ENCODE assay signal across 8 mouse cellular contexts in the genomic region with DNA sequence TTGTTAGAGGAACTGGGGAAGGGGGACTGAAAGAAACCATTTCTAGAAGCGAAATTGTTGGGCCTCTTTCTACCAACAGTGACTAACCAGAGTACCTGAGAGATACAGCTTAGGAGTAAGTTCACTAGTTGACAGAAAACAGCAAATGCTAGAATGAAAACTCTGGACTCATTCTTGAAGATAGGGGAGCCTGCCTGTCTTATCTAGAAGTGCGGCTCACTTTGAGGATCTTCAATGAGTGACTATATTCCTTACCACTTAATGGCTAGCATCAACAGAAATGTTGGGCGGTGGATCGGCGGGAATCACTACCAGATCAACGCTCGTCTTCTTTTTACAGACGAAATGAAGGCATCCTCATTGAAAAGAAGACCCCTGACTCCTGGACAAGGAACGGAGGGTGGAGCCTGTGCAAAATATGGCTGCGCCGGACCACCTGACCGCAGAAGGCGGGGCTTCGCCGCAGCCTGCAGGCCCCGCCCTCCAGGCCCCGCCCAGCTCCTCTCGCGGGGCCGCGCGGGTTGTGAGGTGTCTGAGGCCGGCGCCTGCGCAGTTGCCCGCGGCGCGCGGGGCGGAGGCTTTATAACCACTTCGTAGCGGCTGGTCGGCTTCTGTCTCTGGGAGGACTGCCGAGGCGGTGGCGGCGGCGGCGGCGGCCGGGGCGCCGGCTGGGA. TPM values are rescaled to one million over a fixed set of nuclear protein-coding genes. Genes with fewer than 3 reads are reported as not detected.
DNase-seq lines count a peak whose midpoint lies in the region; ATAC-seq lines count a peak whose summit lies in the region.

No protein-coding gene starts in this region.

- peak; percentile 62 for DNase-seq in MEL-GATA-1-ER (ENCODE audit: extremely low read depth, low read depth)
- peak; percentile 97 for DNase-seq in cerebellum, adult 8-10 months
- DNase-seq in hindbrain, embryonic 11.5 days (ENCODE audit: low spot score), result peak; percentile 99
- DNase-seq in layer of hippocampus, postnatal 10 days (ENCODE audit: low spot score in 2 of 2), result peak; percentile 97 to 98
- DNase-seq in lung, postnatal 10 days, result peak; percentile 97
- peak; percentile 99 for DNase-seq in ovary, postnatal 36 days (ENCODE audit: low spot score)
- peak; percentile 97 for DNase-seq in thymus, postnatal 25 days

- H3K9ac ChIP-seq in hindbrain, embryonic 11.5 days (ENCODE audit: low read depth, low read length), result peak overlapping the region; percentile 92

- peak; percentile 90 for ATAC-seq in frontal cortex, adult (ENCODE audit: low TSS enrichment)
- peak; percentile 97 for ATAC-seq in hindbrain, embryonic 11.5 days (ENCODE audit: low FRiP score)

- WGBS in hindbrain, embryonic 11.5 days, result 4% methylated on average over 40 of the region's 44 CpGs

- no peaks in the 10 kb centered on the region for H3K27me3 ChIP-seq in hindbrain, embryonic 11.5 days (ENCODE audit: control insufficient read depth, insufficient read depth, low read length)

- no peaks in the 10 kb centered on the region for H3K36me3 ChIP-seq in hindbrain, embryonic 11.5 days (ENCODE audit: control insufficient read depth, insufficient read depth, low read length)

- H3K9me3 ChIP-seq in hindbrain, embryonic 11.5 days (ENCODE audit: control insufficient read depth, low read length), result no peaks in the 10 kb centered on the region

- H3K27ac ChIP-seq in hindbrain, embryonic 11.5 days (ENCODE audit: low read depth, low read length), result peak overlapping the region; percentile 90

- peak overlapping the region; percentile 88 for H3K4me3 ChIP-seq in hindbrain, embryonic 11.5 days (ENCODE audit: low read depth, low read length)

- peak overlapping the region; percentile 100 for H3K4me2 ChIP-seq in hindbrain, embryonic 11.5 days (replicated peaks; ENCODE audit: low read depth, low read length)

- H3K4me1 ChIP-seq in hindbrain, embryonic 11.5 days (replicated peaks; ENCODE audit: control insufficient read depth, insufficient read depth, low read length), result peaks cover 6% of the 10 kb centered on the region; the same call in 1 of the 2 replicates

RNA-seq across cellular contexts. Expression of a gene that starts 0.4 kb away (rescaled TPM):
- 10.7 and 11.1 TPM in 2 replicates for polyA plus RNA-seq in hindbrain, embryonic 11.5 days (2014; fragmentation: Nextera tagmentation; extraction: Ambion mirVana)
- total RNA-seq in layer of hippocampus, postnatal 10 days (2021), result 10 to 100 TPM; 64.5 to 68.8 TPM

RNA-seq across cellular contexts. Expression of a gene that starts 47.7 kb away (rescaled TPM):
- 0.96 and 1.4 TPM in 2 replicates for polyA plus RNA-seq in hindbrain, embryonic 11.5 days (2014; fragmentation: Nextera tagmentation; extraction: Ambion mirVana)
- not detected for total RNA-seq in layer of hippocampus, postnatal 10 days (2021)

Comparison
In these comparisons a context has a peak if more than half of its experiments do, and no peak if none do; other contexts are left out.
1. Peak in every context shown above with its lines: DNase-seq, ATAC-seq, H3K4me3 ChIP-seq and H3K27ac ChIP-seq.